Mouse (Mus musculus) midbrain, postnatal 0 days (tissue): ENCODE measurements around the gene Mthfd1l. TPM values are rescaled to one million over a fixed set of nuclear protein-coding genes. Genes with fewer than 3 reads are reported as not detected.

Experiments used
- ATAC-seq: fragments of 200-750 bp; cut with Nextera tagmentation; 2 replicates; pipeline ENCODE4 v1.8.0; 2017; ENCODE audit warnings: moderate number of reproducible peaks, mild to moderate bottlenecking, moderate TSS enrichment, moderate library complexity; ENCODE audit not compliant: low FRiP score
- DNase-seq: peaks from one replicate; pipeline ENCODE4 v3.0.0-alpha.2; 2015; ENCODE audit warnings: low spot score
- H3K27ac ChIP-seq: fragments of 300-500 bp; sonication (generic); 2 replicates; pipeline ENCODE4 v1.5.1; 2014; ENCODE audit warnings: low read depth, mild to moderate bottlenecking, low read length, mixed read lengths
- H3K27me3 ChIP-seq: fragments of 300-500 bp; sonication (generic); 2 replicates; pipeline ENCODE4 v1.6.1; 2014; ENCODE audit warnings: low read length, control low read depth, mixed read lengths; ENCODE audit not compliant: insufficient read depth
- H3K36me3 ChIP-seq: fragments of 300-500 bp; sonication (generic); 2 replicates; pipeline ENCODE4 v1.6.1; 2014; ENCODE audit warnings: low read length, control low read depth, mixed read lengths; ENCODE audit not compliant: insufficient read depth
- H3K4me1 ChIP-seq: fragments of 300-500 bp; sonication (generic); 2 replicates; pipeline ENCODE4 v1.6.1; 2014; ENCODE audit warnings: mild to moderate bottlenecking, control low read depth, antibody characterized with exemption, low read length, mixed read lengths; ENCODE audit not compliant: insufficient read depth
- H3K4me2 ChIP-seq: fragments of 300-500 bp; sonication (generic); 2 replicates; pipeline ENCODE4 v1.6.1; 2014; ENCODE audit warnings: low read depth, mild to moderate bottlenecking, low read length, mixed read lengths; ENCODE audit not compliant: poor library complexity, severe bottlenecking
- H3K4me3 ChIP-seq: fragments of 300-500 bp; sonication (generic); 2 replicates; pipeline ENCODE4 v1.5.1; 2014; ENCODE audit warnings: low read depth, mild to moderate bottlenecking, low read length, moderate library complexity
- H3K9ac ChIP-seq: fragments of 300-500 bp; sonication (generic); replicated peaks from 2 replicates; pipeline ENCODE4 v1.6.1; 2014; ENCODE audit warnings: mild to moderate bottlenecking, low read length, moderate library complexity, mixed read lengths; ENCODE audit not compliant: poor library complexity, severe bottlenecking
- H3K9me3 ChIP-seq: fragments of 300-500 bp; sonication (generic); 2 replicates; pipeline ENCODE4 v1.6.1; 2016; ENCODE audit warnings: low read length, control low read depth
- CTCF ChIP-seq: IDR thresholded peaks from 2 replicates; pipeline ENCODE4 v1.5.1; 2016; ENCODE audit warnings: antibody characterized with exemption, mild to moderate bottlenecking
- WGBS: fragments of 180-500 bp; shearing (Covaris S2); extraction: QIAGEN DNeasy Blood & Tissue Kit; methylation state at CpG from one replicate; pipeline ENCODE4 v1.1.7; 2014; 5-methylcytosine and 5-hydroxymethylcytosine counted together
- polyA plus RNA-seq: library from polyadenylated mRNA; unstranded; fragments of >200 nt; fragmentation: Nextera tagmentation; extraction: Ambion mirVana; gene quantifications from 2 replicates; pipeline ENCODE4 v1.2.1, GENCODE M21; 2015
- total RNA-seq: library from RNA; depleted of rRNA; stranded (reverse); fragments of >200 nt; gene quantifications from 2 replicates; pipeline ENCODE4 v1.2.3, GENCODE M21; 2014

Gene Mthfd1l
- total and polyA plus RNA-seq, 2 experiments from 2014 or later, result 7.9 to 9.2 TPM

DNA sequence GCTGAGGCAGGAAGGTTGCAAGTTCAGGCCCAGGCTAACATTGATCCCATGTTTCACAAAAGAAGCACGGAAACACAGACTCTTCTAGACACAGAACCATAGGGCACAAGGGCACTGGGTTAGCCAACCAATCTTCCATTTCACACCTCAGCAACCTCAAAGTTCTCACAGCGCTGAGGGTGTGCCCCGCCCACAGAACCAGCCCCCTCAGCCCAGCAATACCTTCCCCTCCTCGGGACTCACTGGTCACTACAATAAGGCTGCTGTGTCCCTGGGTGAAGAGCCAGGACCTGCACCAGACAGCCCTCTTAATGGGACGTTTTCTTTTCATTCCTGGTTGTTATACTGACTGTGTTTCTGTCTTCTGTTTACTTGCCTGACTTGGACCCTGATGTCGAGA, 181.1 kb downstream of the Mthfd1l start:
- DNase-seq (no peak), ATAC-seq (no peak)
- Histone ChIP-seq H3K4me3 (no peak overlapping the region), H3K4me2 (no peak overlapping the region), H3K4me1 (no peaks in the 10 kb centered on the region), H3K9ac (no peak overlapping the region), H3K27ac (no peak overlapping the region), H3K9me3 (no peaks in the 10 kb centered on the region), H3K27me3 (no peaks in the 10 kb centered on the region), H3K36me3 (no peaks in the 10 kb centered on the region)
- no peak for TF ChIP-seq CTCF
- 87% methylated on average over 6 of the region's 6 CpGs for WGBS

DNA sequence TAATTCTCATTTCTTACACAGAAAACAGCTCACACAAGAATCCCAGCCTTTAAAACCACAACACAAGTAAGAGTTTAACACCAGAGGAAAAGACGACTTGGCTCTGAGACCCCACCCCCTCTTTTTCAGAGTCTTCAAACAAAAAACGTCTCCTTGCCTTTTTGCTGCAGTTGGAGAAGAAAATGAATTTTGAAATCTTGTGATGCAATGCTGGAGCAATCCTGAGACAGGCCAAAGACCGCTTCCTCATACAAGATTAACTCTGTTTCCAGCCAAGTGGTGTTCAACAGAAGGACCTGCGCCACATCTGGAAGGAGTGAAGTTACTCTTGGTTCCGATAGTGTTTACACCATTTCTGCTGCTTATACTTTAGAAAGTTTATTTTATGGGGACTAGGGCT, 182.6 kb downstream of the Mthfd1l start:
- Histone ChIP-seq H3K27me3 (no peaks in the 10 kb centered on the region), H3K9ac (no peak overlapping the region), H3K4me3 (no peak overlapping the region), H3K36me3 (no peaks in the 10 kb centered on the region), H3K27ac (no peak overlapping the region), H3K9me3 (no peaks in the 10 kb centered on the region), H3K4me2 (no peak overlapping the region), H3K4me1 (no peaks in the 10 kb centered on the region)
- 77% methylated on average over 5 of the region's 5 CpGs for WGBS
- DNase-seq (no peak), ATAC-seq (no peak)
- TF ChIP-seq CTCF, result no peak

DNA sequence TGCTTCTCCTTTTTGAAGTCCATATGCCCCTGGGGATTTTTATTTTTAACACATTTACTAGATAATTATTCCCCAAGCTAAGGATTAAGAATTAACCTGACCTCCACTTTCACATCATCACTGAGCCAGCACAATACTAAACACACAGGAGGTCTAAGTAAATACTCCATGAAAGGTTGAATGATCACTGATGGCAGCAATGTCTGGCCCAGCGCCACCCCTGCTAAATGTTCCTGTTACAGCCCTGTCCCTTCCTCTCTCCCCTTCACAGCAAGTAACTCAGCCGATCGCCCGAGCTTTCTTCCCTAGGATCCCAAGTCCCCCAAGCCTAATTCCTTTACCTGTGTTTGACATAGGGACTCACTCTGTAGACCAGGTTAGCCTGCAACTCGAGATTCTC, 185.6 kb downstream of the Mthfd1l start:
- no peaks in the 10 kb centered on the region for H3K4me1 ChIP-seq
- no peak overlapping the region for H3K27ac ChIP-seq
- ATAC-seq, result no peak
- no peak for TF ChIP-seq CTCF
- no peak for DNase-seq
- no peaks in the 10 kb centered on the region for H3K27me3 ChIP-seq
- no peak overlapping the region for H3K4me3 ChIP-seq
- H3K4me2 ChIP-seq, result no peak overlapping the region
- 83% methylated on average over 5 of the region's 5 CpGs for WGBS
- no peaks in the 10 kb centered on the region for H3K36me3 ChIP-seq
- no peak overlapping the region for H3K9ac ChIP-seq
- H3K9me3 ChIP-seq, result no peaks in the 10 kb centered on the region

DNA sequence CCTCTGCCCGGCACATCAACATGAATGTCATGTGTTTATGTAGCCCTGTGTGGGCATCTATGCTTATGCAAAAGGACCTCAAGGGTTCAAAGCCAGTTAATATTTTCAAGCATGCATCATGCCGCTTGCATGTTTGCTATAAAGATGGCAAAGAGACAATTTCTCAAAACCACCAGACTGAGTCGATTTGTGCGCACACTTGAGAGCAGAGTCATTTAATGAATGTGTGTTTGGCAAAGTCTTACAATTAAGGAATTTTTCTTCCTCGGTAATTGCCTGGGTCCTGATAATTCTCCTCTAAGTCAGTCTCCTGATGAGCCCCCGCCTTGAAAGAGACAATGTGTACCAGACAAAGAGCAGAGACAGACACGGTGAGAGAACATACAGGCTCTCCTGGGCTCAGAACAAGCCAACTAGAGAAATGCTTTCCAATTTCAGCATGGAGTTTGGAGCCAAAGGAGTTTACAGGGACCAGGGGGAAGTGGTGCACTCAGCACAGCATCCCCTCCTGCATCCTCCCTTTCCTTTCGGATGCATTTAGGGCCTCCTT, 186.7 kb downstream of the Mthfd1l start:
- DNase-seq (no peak), ATAC-seq (no peak)
- no peaks in the 10 kb centered on the region for H3K27me3 ChIP-seq
- H3K4me1 ChIP-seq, result no peaks in the 10 kb centered on the region
- H3K9me3 ChIP-seq, result no peaks in the 10 kb centered on the region
- WGBS, result 80% methylated on average over 8 of the region's 8 CpGs
- no peak overlapping the region for H3K27ac ChIP-seq
- no peak overlapping the region for H3K4me3 ChIP-seq
- no peak overlapping the region for H3K4me2 ChIP-seq
- H3K36me3 ChIP-seq, result no peaks in the 10 kb centered on the region
- TF ChIP-seq CTCF, result no peak
- H3K9ac ChIP-seq, result no peak overlapping the region

DNA sequence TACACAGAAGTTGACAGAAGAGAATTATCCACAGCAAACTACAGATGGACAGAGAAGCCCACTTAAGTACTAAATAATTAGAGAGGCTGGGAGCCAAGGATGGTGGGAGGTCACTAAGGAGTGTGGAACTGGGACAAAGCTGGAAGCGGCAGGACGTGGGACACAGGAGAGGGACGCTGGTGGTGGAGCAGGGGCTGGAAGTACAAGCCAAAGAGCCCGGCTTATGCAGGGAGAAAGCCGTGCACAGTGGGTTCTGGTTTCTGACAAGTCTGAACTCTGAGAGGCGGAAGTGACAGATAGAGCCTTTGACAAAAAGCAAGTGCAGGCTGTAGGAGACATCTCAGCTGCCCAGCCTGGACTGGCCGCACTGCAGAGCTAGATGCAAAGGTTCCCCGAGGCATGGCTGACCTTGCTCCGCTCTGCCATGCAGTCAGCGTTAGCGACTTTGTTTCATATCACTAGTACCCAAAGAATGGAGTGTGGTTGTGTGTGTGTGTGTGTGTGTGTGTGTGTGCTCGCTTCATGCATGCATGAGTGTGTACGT, 187.4 kb downstream of the Mthfd1l start:
- WGBS, result 76% methylated on average over 13 of the region's 13 CpGs
- DNase-seq (no peak), ATAC-seq (no peak; the same call in 1 of the 2 replicates)
- H3K4me3 ChIP-seq, result no peak overlapping the region
- H3K4me2 ChIP-seq, result no peak overlapping the region
- no peaks in the 10 kb centered on the region for H3K4me1 ChIP-seq
- H3K36me3 ChIP-seq, result no peaks in the 10 kb centered on the region
- TF ChIP-seq CTCF, result no peak
- H3K27ac ChIP-seq, result no peak overlapping the region
- H3K9ac ChIP-seq, result no peak overlapping the region
- H3K27me3 ChIP-seq, result no peaks in the 10 kb centered on the region
- H3K9me3 ChIP-seq, result no peaks in the 10 kb centered on the region

DNA sequence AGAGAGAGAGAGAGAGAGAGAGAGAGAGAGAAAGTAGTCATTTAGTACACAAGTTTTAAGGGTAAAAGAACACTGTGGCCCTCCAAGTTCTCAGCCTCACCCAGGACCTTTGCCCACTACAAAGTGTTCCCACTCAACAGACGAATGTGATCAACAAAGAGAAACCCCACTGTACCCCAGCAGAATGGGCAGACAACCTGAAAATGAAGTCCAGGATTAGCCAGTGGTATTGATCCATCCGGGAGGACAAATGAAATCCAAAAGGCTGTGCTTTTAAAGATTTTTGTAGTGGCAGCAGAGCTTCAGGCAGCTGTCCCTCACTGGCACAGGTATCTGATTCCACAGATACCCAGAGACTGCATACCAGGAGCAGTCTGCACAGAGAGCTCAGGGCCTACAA, 189.1 kb downstream of the Mthfd1l start:
- Histone ChIP-seq H3K4me1 (no peaks in the 10 kb centered on the region), H3K9me3 (no peaks in the 10 kb centered on the region), H3K4me2 (no peak overlapping the region), H3K27ac (no peak overlapping the region), H3K9ac (no peak overlapping the region), H3K4me3 (no peak overlapping the region), H3K36me3 (no peaks in the 10 kb centered on the region), H3K27me3 (no peaks in the 10 kb centered on the region)
- ATAC-seq (no peak), DNase-seq (no peak)
- 72% methylated on average over 2 of the region's 2 CpGs for WGBS
- no peak for TF ChIP-seq CTCF
